In genomic region chr17:33873537-33873936, GRCm38 (mm10) we compare ENCODE assay signal across 22 mouse cellular contexts. TPM values are rescaled to one million over a fixed set of nuclear protein-coding genes. Genes with fewer than 3 reads are reported as not detected.
DNase-seq lines count a peak whose midpoint lies in the region; ATAC-seq and TF ChIP-seq lines count a peak whose summit lies in the region.
"Not testable (repeated sequence)": the region's sequence is repeated elsewhere in the genome, so short reads cannot be mapped to it uniquely, and the experiment has no call there.
"Had no signal": no experiment of that assay in that cellular context is flagged by ENCODE, and none has a peak within 500 bp of the region (broad histone marks: within the 10 kb centered on the region; RNA-seq: fewer than 3 reads in every experiment).

Gene Gm7029, plus strand, starts transcription at chr17:33873837.

- intact Hi-C loops in gastrocnemius, adult 2 months (cut with DNase I), result not testable (repeated sequence)

- H3K27ac ChIP-seq in ES-E14 (ENCODE audit: insufficient read depth, low read depth, low read length, poor library complexity, severe bottlenecking), result not testable (repeated sequence)
- H3K27ac ChIP-seq in gastrocnemius, adult 2 months, result peak within 1 kb of the TSS; percentile 73

- not testable (repeated sequence) for H3K27me3 ChIP-seq in E14TG2a.4 (ENCODE audit: insufficient read depth, low read length); megakaryocyte, embryonic 14.5 days (replicated peaks)

- not testable (repeated sequence) for H3K9ac ChIP-seq in ES-E14 (ENCODE audit: insufficient read depth, low read depth, low read length, poor library complexity, severe bottlenecking)

- not testable (repeated sequence) for TF ChIP-seq CTCF in E14TG2a.4 (conservative IDR thresholded peaks at IDR 0.05; ENCODE audit: low read length); gastrocnemius, adult 2 months (IDR thresholded peaks at IDR 0.05)

- peak; percentile 30; the same call in 1 of the 2 replicates for ATAC-seq in erythroid progenitor cell, adult 5-6 weeks (replicated peaks; ENCODE audit: low FRiP score, poor library complexity, severe bottlenecking)

- DNase-seq in ES-E14 (ENCODE audit: low read depth, low spot score); gastrocnemius, adult 2 months: not testable (repeated sequence)

- in situ Hi-C loops in ES-E14 (cut with MboI; ENCODE audit: low sequenced_read_pairs in 2 of 2, unreplicated experiment in 2 of 2), result not testable (repeated sequence)

- H3K4me3 ChIP-seq in E14TG2a.4 (replicated peaks; ENCODE audit: low read length), result peak within 1 kb of the TSS; percentile 23; the same call in 1 of the 2 replicates
- H3K4me3 ChIP-seq in ES-E14 (ENCODE audit: insufficient read depth in 1 of 2, low read depth in 1 of 2, low read length in 2 of 2, poor library complexity in 1 of 2, severe bottlenecking in 1 of 2), result not testable (repeated sequence)
- H3K4me3 ChIP-seq in gastrocnemius, adult 2 months, result peak within 1 kb of the TSS; percentile 50
- peak within 1 kb of the TSS; percentile 78 for H3K4me3 ChIP-seq in megakaryocyte, embryonic 14.5 days (replicated peaks)

- peaks cover 20% of the 10 kb centered on the region for H3K4me1 ChIP-seq in E14TG2a.4 (replicated peaks; ENCODE audit: low read depth, low read length)
- not testable (repeated sequence) for H3K4me1 ChIP-seq in ES-E14 (ENCODE audit: control insufficient read depth in 2 of 2, insufficient read depth in 2 of 2, low read length in 2 of 2, poor library complexity in 1 of 2); megakaryocyte, embryonic 14.5 days

- H3K36me3 ChIP-seq in E14TG2a.4 (ENCODE audit: insufficient read depth, low read length) (peaks cover 36% of the 10 kb centered on the region), ES-E14 (ENCODE audit: control insufficient read depth, insufficient read depth, low read length, poor library complexity, severe bottlenecking) (peaks cover 21% of the 10 kb centered on the region)
- peaks cover 17% of the 10 kb centered on the region for H3K36me3 ChIP-seq in megakaryocyte, embryonic 14.5 days (replicated peaks; ENCODE audit: low read length)

- H3K9me3 ChIP-seq in E14TG2a.4 (ENCODE audit: low read length); ES-E14 (ENCODE audit: control insufficient read depth, insufficient read depth, low read depth, low read length); megakaryocyte, embryonic 14.5 days: not testable (repeated sequence)

RNA-seq across cellular contexts. Expression of gene Gm7029, which starts in this region (rescaled TPM):
- total RNA-seq in ES-E14 (2012; rRNA removed), result 11.6 and 19.7 TPM in 2 replicates
- not detected in 2 replicates for total RNA-seq in erythroid progenitor cell, adult 5-6 weeks (2015; ENCODE audit: low replicate concordance)
- total RNA-seq in erythroid progenitor cell, adult 5-6 weeks (2017; ENCODE audit: low replicate concordance), result not detected in 2 replicates
- total RNA-seq in gastrocnemius, adult 2 months (2021), result not detected
- polyA plus RNA-seq in megakaryocyte, embryonic 14.5 days (2012; ENCODE audit: insufficient read depth, low replicate concordance), result not detected in 2 replicates
- total RNA-seq: adrenal gland, adult 18-20 months; adrenal gland, adult 2 months; adrenal gland, adult 8-10 months; adrenal gland, postnatal 10 days; adrenal gland, postnatal 14 days; adrenal gland, postnatal 25 days; adrenal gland, postnatal 36 days; adrenal gland, postnatal 4 days; CH12.LX; G1E; MEL had no signal
- polyA plus RNA-seq: activated CD4-positive, CD25-positive, alpha-beta regulatory T cell, adult 4 months; adrenal gland, adult 2 months; brain, embryonic 14.5 days; C2C12; CD4-positive, CD25-positive, alpha-beta regulatory T cell, adult 4 months; cerebellum, adult 2 months; G1E; Patski had no signal

Comparison
In these comparisons a context has a peak if more than half of its experiments do, and no peak if none do; other contexts are left out.
1. RNA of gene Gm7029 (total RNA-seq): 11.6 to 19.7 TPM in ES-E14; not detected in erythroid progenitor cell, adult 5-6 weeks and not detected in gastrocnemius, adult 2 months; every median in the first group is over 10 times any median in the second.
2. Peak in ATAC-seq in erythroid progenitor cell, adult 5-6 weeks; RNA of the gene not detected or under 1 TPM.